Mouse (Mus musculus) splenic B cell, adult 2 months (primary cell): ENCODE data around the gene Slc25a18.
"Not testable (repeated sequence)": the region's sequence is repeated elsewhere in the genome, so short reads cannot be mapped to it uniquely, and the experiment has no call there.

Source experiments
- DNase-seq: peaks from one replicate; pipeline ENCODE4 v3.0.0-alpha.2; 2011; ENCODE audit warnings: low read depth, low spot score
- H3K27me3 ChIP-seq: 2 replicates; pipeline ENCODE4 v1.6.1; 2012; ENCODE audit warnings: mild to moderate bottlenecking, low read length, moderate library complexity, mixed read lengths; ENCODE audit not compliant: control insufficient read depth, poor library complexity, insufficient read depth, severe bottlenecking
- H3K36me3 ChIP-seq: 2 replicates; pipeline ENCODE4 v1.6.1; 2012; ENCODE audit warnings: mild to moderate bottlenecking, low read length, moderate library complexity, mixed read lengths; ENCODE audit not compliant: control insufficient read depth, poor library complexity, insufficient read depth, severe bottlenecking

The Slc25a18 gene

DNA sequence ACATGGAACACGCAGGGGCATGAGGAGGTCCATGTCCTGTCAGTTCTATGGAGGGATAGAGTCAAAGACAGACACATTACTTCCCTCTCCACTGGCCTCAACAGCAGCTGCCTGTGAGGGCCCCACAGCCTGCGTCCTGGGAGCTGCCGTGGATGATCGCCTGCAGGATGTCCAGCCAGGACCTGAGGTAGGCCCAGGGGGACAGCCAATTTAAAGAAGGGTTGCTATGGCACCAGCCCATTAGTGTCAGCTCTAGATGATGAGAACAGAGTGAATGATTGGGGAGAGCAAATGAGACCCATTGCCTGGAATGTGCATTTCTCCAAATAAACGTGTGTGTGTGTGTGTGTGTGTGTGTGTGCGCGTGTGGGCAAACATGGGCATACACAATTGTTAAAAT is 11.0 kb downstream of the Slc25a18 start:
- H3K27me3 ChIP-seq: no peaks in the 10 kb centered on the region
- H3K36me3 ChIP-seq: no peaks in the 10 kb centered on the region
- DNase-seq: no peak

DNA sequence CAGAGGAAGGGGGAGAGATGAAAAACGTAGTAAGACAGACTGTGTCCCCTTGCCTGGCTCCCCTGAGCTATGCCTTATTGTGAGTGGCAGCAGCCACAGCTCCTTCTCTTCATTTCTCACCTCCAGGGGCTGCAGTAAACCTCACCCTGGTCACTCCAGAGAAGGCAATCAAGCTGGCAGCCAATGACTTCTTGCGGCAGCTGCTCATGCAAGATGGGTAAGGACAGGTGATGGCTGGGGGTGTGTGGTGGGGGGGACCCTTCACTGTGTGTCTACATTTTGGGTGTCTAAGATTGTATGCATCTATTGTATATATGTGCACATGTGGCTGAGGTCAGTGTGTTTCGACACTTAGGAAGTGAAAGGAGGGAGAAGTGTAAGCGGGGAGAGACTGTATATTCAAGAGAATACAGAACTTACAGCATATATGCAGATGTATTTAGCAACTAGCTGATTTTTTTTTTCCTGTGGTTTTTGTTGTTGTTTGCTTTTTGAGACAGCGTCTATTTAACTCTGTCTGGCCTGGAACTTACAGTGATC is 14.8 kb downstream of the Slc25a18 start:
- DNase-seq: no peak
- H3K36me3 ChIP-seq: peaks cover 2% of the 10 kb centered on the region; the same call in 1 of the 2 replicates

DNA sequence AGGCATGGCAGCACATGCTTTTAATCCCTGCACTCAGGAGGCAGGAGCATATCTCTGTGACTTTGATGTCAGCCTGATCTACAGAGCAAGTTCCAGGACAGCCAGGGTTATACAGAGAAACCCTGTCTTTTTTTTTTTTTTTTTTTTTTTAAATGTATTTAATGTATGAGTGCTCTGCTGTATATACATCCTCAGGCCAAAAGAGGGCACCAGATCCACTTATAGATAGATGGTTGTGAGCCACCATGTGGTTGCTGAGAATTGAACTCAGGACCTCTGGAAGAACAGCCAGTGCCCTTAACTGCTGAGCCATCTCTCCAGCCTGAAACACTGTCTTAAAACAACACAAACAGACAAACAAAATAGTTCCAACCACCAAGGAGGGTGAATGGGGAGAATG is 15.5 kb downstream of the Slc25a18 start:
- Histone ChIP-seq H3K36me3 (peaks cover 2% of the 10 kb centered on the region; the same call in 1 of the 2 replicates), H3K27me3 (no peaks in the 10 kb centered on the region)
- DNase-seq: peak; percentile 72

More for the DNA sequence above, 14.8 kb downstream of the Slc25a18 start:
- H3K27me3 ChIP-seq: no peaks in the 10 kb centered on the region

DNA sequence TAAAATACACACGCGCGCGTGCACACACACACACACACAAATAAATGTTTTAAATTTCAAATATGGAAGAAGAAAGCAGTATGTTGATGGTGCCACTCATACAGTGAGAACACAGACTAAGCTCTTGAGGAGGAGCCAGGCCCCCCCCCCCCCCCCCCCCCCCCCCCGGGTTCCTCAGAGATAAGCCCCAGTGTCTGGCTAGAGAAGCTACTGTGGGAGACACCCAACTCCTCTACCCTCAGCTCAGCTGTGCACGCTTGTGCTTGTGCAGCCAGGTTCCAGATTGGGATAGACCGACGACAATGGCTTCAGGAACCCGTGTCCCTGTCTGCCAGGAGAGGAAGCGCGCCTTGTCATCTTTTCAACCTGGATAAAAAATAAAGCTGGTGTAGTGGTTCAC is 16.8 kb downstream of the Slc25a18 start:
- peaks cover 2% of the 10 kb centered on the region; the same call in 1 of the 2 replicates for H3K36me3 ChIP-seq
- no peak for DNase-seq
- H3K27me3 ChIP-seq: no peaks in the 10 kb centered on the region

DNA sequence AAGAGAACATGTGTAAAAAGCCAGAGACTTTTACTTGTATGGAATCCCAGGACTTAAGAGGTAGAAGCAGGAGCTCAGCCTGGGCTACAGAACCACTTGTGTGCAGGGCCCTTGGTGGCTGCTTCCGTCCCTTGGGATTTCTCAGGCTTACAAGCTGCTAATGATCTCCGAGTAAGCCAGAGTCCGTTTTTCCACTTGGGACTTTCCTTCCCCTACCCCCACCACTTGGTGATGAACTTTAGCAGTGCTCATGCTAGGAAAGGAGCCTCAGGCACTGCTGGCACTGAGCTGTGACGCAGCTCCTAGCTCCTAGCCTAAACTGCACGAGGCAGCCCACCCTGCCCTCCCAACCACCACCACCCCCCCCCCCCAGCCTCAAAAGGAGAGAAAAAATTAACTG is 17.3 kb downstream of the Slc25a18 start:
- Histone ChIP-seq H3K27me3 (no peaks in the 10 kb centered on the region), H3K36me3 (peaks cover 2% of the 10 kb centered on the region; the same call in 1 of the 2 replicates)
- no peak for DNase-seq

DNA sequence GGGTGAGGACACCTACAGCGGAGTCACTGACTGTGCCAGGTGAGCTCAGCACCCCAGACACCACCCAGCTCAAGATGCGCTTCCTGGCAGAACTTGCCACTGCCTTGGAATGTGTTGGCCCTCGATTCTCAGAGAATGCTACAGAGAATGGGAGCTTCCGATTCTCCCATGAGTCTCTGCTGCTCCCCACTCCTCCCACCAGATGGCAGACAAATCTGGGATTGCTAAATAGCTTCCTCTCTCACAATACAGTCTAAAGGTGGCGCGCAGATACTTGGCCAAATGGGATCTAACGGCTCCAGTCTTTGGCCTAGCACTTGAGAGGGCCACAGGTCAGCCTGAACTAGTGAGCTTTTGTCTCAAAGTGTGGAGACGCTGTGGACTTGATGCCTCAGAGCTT is 19.6 kb downstream of the Slc25a18 start:
- peaks cover 8% of the 10 kb centered on the region for H3K36me3 ChIP-seq
- DNase-seq: no peak
- H3K27me3 ChIP-seq: no peaks in the 10 kb centered on the region

DNA sequence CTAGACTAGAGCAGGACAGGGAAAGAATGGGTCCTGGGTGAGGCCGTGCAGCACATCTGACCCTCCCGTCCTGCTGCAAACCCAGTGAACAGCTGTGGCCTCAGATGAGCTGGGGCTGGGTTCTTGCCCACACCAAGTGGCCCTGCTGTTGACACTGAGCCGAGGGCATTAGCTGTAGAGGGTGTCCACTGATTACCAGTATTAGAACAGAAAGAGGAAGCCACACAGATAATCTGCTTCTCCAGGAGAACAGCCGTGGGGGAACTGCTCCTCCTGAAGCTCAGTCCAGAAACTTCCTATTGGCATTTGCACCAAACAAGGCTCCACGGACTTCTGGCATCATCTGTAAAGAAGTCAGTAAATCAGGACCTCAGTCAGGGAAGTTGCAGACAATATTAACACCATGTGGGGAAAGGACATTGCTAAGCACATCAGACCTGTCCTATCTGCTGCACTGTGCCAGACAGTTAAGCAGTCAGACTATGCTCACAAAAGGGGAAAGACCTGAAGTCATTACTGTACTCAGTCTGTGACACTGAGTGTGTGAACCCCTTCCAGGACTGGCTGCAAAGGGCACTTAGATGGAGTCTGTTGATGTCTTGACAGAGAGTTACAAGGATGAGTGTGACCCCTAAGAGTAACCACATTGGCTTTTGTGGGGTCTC is 22.2 kb downstream of the Slc25a18 start:
- Histone ChIP-seq H3K36me3 (peaks cover 9% of the 10 kb centered on the region), H3K27me3 (no peaks in the 10 kb centered on the region)
- no peak for DNase-seq

DNA sequence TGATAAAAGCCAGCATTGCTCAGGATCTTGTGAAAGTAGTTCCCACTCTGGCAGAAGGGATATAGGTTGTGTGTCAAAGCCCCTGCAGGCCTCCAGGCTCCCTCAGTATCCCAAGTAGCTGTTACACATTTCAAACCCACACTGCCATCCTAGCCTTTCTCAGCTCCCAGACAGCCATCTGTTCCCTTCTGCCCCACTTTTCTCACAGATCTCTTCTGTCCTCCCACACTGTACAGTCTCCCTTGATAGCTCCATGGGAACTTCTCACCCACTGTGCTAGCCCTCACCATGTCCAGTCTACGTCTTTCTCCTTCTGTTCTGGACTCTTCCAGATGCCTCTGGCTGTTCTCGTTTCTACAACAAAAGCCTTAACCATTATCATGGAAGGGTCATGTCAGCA is 22.7 kb downstream of the Slc25a18 start:
- Histone ChIP-seq H3K27me3 (no peaks in the 10 kb centered on the region), H3K36me3 (peaks cover 9% of the 10 kb centered on the region)
- no peak for DNase-seq

DNA sequence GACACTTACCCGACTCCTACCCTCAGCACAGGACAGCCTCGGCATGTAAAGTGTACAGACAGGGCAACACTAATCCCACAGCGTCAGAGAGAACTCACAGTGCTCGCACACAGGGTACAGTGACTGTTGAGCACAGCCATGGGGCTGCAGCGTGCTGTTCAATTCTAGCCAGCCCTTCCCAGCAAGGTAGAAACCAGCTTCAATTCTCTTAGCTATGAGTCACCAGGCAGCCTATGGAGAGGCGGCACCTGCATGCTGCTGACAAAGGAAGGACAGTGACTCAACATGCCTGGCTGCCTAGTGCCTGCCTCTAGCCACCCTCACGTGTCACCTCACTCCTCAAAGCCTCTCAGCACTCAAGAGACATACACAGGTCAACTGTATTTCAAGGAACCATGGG is 24.6 kb downstream of the Slc25a18 start:
- DNase-seq: no peak

DNA sequence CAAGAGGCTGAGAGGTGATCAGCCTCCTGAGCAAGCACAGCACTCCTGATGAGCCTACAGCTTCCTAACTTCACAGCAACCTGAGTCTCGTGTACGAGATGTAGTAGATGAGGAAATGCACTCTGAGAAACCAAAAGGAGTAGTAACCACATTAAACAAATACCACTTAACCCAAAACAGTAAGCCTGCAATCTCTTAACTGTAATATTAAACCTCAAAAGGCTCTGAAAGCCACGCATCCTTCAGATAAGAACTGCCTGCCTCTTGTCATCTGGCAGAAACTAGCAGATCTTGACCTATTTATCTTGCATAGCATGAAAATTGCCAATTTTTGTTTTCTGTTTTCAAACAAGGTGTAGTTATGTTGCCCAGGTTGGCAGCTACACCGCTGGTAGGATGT is 25.5 kb downstream of the Slc25a18 start:
- H3K27me3 ChIP-seq: no peaks in the 10 kb centered on the region
- peaks cover 11% of the 10 kb centered on the region for H3K36me3 ChIP-seq
- DNase-seq: no peak

More for the DNA sequence above, 24.6 kb downstream of the Slc25a18 start:
- H3K36me3 ChIP-seq: peaks cover 8% of the 10 kb centered on the region
- H3K27me3 ChIP-seq: no peaks in the 10 kb centered on the region

DNA sequence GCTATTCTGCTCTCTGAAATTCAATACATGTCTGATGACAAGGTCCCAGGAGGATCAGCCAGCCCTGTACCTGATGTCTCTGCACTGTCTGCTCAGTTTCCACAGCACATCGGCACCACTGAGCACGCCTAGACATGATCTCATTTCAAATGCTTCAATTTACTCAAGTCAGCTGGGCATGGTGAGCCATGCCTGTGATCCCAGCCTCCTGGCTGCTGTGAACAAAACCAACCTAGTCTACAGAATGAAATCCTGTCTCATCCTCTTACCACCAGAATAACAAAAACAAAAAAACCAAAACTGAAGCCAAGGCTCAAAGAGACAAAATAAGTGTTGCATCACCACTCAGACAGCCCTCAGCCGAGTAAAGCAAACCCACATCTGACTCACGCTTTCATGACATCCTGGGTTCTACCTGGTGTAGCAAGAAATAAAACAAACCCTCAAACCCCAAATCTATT is 26.2 kb downstream of the Slc25a18 start:
- H3K27me3 ChIP-seq: no peaks in the 10 kb centered on the region
- peaks cover 11% of the 10 kb centered on the region for H3K36me3 ChIP-seq
- no peak for DNase-seq

DNA sequence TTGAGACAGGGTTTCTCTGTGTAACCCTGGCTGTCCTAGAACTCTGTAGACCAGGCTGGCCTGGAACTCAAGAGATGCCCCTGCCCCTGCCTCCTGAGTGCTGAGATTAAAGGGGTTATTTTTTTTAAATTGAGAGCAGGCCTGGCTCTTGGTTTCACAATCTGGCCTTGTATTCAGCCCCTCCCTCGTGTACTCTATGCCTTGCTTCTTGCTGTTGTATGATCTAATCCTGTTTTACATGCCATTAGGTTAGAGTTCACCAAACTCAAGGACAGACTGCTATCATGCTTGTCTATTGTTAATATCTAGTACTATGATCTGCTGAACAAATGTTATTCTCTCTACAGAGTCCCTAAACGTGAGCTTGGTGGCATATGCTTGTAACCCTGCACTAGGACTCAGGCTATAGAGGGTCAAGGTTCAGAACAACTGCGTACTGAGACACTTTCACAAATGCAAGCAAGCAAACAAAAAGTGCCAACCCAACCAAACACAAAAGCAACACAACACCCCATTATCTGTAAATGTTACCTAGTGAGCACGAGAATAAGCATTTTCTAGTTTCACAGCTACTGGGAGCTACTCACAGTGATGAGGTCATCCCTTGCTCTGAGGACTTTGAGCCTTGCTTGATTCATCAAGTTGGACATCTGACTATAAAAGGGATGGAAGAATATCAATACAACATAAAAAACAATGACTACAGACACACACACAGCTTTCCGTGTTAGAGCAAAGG is 33.8 kb downstream of the Slc25a18 start:
- DNase-seq: no peak
- Histone ChIP-seq H3K36me3 (peaks cover 26% of the 10 kb centered on the region), H3K27me3 (no peaks in the 10 kb centered on the region)

DNA sequence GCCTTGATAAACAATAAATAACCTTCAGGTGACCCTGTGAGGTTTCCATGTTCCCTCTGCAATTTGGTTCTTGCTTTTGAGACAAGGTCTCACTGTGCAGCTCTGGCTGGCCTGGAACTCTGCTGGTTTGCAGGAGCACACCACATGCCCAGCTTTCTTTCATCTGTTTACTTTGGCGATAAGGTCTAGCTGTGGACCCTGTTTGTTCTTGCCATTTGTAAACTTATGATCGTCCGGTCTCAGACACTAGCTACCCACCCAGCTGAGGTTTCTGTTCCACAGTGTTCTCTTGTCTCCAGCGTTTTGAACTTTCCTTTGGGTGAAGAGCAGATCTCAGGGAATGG is 34.3 kb downstream of the Slc25a18 start:
- no peaks in the 10 kb centered on the region for H3K27me3 ChIP-seq
- no peak for DNase-seq
- peaks cover 26% of the 10 kb centered on the region for H3K36me3 ChIP-seq

DNA sequence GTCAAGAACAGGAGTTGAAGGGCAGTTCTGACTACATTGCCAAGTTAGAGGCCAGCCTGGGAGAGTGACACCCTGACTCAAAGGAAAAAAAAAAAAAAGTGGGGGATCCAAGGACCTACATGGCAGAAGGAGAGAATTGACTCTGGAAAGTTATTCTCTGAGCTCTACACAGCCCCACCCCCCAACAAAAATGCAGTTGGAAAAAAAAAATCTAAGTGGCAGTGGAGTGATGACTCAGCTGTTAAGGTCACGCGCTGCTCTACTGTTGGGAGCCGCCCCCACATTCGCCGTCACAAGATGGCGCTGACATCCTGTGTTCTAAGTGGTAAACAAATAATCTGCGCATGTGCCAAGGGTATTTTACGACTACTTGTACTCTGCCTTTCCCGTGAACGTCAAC is 38.6 kb downstream of the Slc25a18 start:
- DNase-seq, H3K27me3 ChIP-seq: not testable (repeated sequence)
- H3K36me3 ChIP-seq: peaks cover 16% of the 10 kb centered on the region

DNA sequence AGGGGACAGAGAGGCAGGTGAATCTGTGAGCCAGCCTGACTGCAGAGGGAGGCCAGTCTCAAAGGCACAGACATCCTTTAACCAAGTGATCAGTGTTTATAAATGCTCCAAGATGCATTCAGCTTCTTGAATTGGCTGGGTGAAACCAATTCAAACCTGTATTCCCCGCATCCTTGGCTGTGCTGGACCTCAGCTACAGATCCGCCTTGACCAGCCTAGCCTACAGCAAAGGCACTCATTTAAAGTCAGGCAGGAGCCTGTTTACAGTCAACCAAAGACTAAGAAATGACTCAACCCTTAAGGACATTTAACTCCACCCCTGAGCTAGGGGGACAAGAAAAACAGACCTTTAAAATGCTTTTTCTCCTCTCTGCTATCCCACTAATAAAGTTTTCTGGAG is 45.9 kb downstream of the Slc25a18 start:
- H3K36me3 ChIP-seq: peaks cover 8% of the 10 kb centered on the region; the same call in 1 of the 2 replicates
- DNase-seq: no peak
- no peaks in the 10 kb centered on the region for H3K27me3 ChIP-seq
